Comparison of ENCODE assay signal across 22 mouse cellular contexts in the genomic region with DNA sequence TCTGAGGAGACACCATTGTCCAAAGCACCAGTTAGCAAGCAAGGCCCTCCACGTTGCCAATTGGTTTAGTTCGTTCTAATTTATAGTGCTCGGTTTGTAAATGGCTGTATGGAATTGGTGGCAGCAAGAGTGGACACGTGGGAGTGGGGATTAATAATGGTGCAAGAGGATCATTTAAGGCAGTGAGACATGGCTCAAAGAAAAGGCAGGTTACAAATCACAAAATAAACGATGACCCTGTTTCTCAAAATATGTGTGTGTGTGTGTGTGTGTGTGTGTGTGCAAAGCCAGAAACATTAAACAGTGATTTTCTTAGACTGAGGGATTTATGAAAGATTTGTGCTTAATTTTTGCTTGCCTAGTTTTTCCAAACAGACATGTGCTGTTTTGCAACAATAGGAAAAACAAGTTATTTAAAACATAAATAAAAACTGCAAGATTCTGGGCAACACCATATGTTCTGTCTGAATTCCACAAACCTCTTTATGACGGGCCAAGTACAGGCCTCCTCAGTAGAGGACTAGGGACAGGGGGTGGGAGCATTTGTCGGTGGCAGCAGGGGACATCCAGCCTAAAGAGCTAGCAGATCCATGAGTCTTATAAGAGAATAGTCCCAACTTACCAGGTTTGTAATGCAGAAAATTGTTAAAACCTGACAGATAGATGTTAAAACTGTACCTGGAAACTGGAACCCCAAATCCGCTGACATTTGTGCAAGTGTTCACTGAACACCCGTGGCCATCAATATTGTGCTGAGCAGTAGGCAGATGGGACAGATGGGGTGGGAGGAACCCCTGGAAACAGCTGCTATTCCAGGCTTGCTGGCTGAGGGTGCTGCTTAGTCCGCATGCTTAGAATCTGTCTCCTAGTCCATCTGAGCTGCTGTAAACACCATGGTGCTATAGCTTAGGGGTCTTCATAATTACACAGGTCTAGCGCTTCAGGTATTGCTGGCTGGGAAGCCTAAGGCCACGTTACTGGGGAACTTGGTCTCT. TPM values are rescaled to one million over a fixed set of nuclear protein-coding genes. Genes with fewer than 3 reads are reported as not detected.
DNase-seq lines count a peak whose midpoint lies in the region; ATAC-seq and TF ChIP-seq lines count a peak whose summit lies in the region.
"Had no signal": no experiment of that assay in that cellular context is flagged by ENCODE, and none has a peak within 500 bp of the region (broad histone marks: within the 10 kb centered on the region; RNA-seq: fewer than 3 reads in every experiment).

No protein-coding gene starts in this region.

- H3K27ac ChIP-seq in kidney, adult 2 months (ENCODE audit: insufficient read depth, low read depth, low read length), result peak overlapping the region; percentile 39; the same call in 1 of the 2 replicates
- H3K27ac ChIP-seq in lung, embryonic 14.5 days (ENCODE audit: low read depth), result peak overlapping the region; percentile 58
- H3K27ac ChIP-seq in embryonic facial prominence, embryonic 15.5 days (replicated peaks), result peak overlapping the region; percentile 80
- peak overlapping the region; percentile 59 for H3K27ac ChIP-seq in limb, embryonic 15.5 days
- H3K27ac ChIP-seq: hindbrain, embryonic 10.5 days; hindbrain, postnatal 0 days; limb, embryonic 12.5 days; liver, embryonic 15.5 days; midbrain, embryonic 13.5 days; neural tube, embryonic 12.5 days had no signal

- no peaks in the 10 kb centered on the region for H3K4me1 ChIP-seq in kidney, adult 2 months (ENCODE audit: control insufficient read depth, insufficient read depth, low read length)
- H3K4me1 ChIP-seq in lung, embryonic 14.5 days (ENCODE audit: insufficient read depth), result peaks cover 5% of the 10 kb centered on the region; the same call in 1 of the 2 replicates
- peaks cover 6% of the 10 kb centered on the region; the same call in 1 of the 2 replicates for H3K4me1 ChIP-seq in embryonic facial prominence, embryonic 15.5 days
- H3K4me1 ChIP-seq in limb, embryonic 15.5 days, result no peaks in the 10 kb centered on the region
- H3K4me1 ChIP-seq: hindbrain, embryonic 10.5 days; limb, embryonic 12.5 days; neural tube, embryonic 12.5 days had no signal

- peak; percentile 74; the same call in 1 of the 2 replicates for ATAC-seq in lung, embryonic 14.5 days (ENCODE audit: insufficient read depth)
- no peak; the same call in 1 of the 2 replicates for ATAC-seq in embryonic facial prominence, embryonic 15.5 days (ENCODE audit: insufficient number of reproducible peaks, low FRiP score, low TSS enrichment, low read depth)
- no peak for ATAC-seq in limb, embryonic 15.5 days (ENCODE audit: insufficient number of reproducible peaks, low FRiP score, low TSS enrichment, low read depth)
- ATAC-seq: forebrain, postnatal 0 days; hindbrain, postnatal 0 days; midbrain, embryonic 13.5 days had no signal

- H3K9me3 ChIP-seq in lung, embryonic 14.5 days (ENCODE audit: low read depth, low read length), result no peaks in the 10 kb centered on the region
- no peaks in the 10 kb centered on the region for H3K9me3 ChIP-seq in embryonic facial prominence, embryonic 15.5 days (replicated peaks)
- no peaks in the 10 kb centered on the region for H3K9me3 ChIP-seq in limb, embryonic 15.5 days
- H3K9me3 ChIP-seq: heart, embryonic 12.5 days; hindbrain, embryonic 10.5 days; limb, embryonic 12.5 days; liver, embryonic 15.5 days; midbrain, embryonic 13.5 days; neural tube, embryonic 12.5 days had no signal

- no peak overlapping the region for H3K4me3 ChIP-seq in kidney, adult 2 months (ENCODE audit: insufficient read depth, low read depth, low read length)
- no peak overlapping the region for H3K4me3 ChIP-seq in lung, embryonic 14.5 days (ENCODE audit: low read depth, low read length)
- no peak overlapping the region for H3K4me3 ChIP-seq in embryonic facial prominence, embryonic 15.5 days (replicated peaks)
- no peak overlapping the region for H3K4me3 ChIP-seq in limb, embryonic 15.5 days
- H3K4me3 ChIP-seq: heart, embryonic 12.5 days; hindbrain, embryonic 10.5 days; limb, embryonic 12.5 days; liver, embryonic 15.5 days; midbrain, embryonic 13.5 days; neural tube, embryonic 12.5 days had no signal

- TF ChIP-seq POLR2A in kidney, adult 2 months (IDR thresholded peaks at IDR 0.05; ENCODE audit: low read depth, low read length), result no peak

- H3K4me2 ChIP-seq in lung, embryonic 14.5 days, result no peak overlapping the region
- no peak overlapping the region for H3K4me2 ChIP-seq in embryonic facial prominence, embryonic 15.5 days (replicated peaks)
- H3K4me2 ChIP-seq in limb, embryonic 15.5 days, result no peak overlapping the region
- H3K4me2 ChIP-seq: heart, embryonic 12.5 days; limb, embryonic 12.5 days; liver, embryonic 15.5 days; midbrain, embryonic 13.5 days; neural tube, embryonic 12.5 days had no signal

- H3K9ac ChIP-seq in lung, embryonic 14.5 days, result no peak overlapping the region
- no peak overlapping the region for H3K9ac ChIP-seq in embryonic facial prominence, embryonic 15.5 days
- H3K9ac ChIP-seq in limb, embryonic 15.5 days, result no peak overlapping the region
- H3K9ac ChIP-seq: forebrain, postnatal 0 days; heart, embryonic 12.5 days; limb, embryonic 12.5 days; liver, embryonic 15.5 days; midbrain, embryonic 13.5 days; neural tube, embryonic 12.5 days had no signal

- H3K27me3 ChIP-seq in kidney, adult 2 months (replicated peaks; ENCODE audit: control insufficient read depth, insufficient read depth, low read length), result no peaks in the 10 kb centered on the region
- H3K27me3 ChIP-seq in lung, embryonic 14.5 days (ENCODE audit: insufficient read depth, low read length), result no peaks in the 10 kb centered on the region
- no peaks in the 10 kb centered on the region for H3K27me3 ChIP-seq in embryonic facial prominence, embryonic 15.5 days
- H3K27me3 ChIP-seq in limb, embryonic 15.5 days, result no peaks in the 10 kb centered on the region
- H3K27me3 ChIP-seq: heart, embryonic 12.5 days; limb, embryonic 12.5 days; neural tube, embryonic 12.5 days had no signal

- no peak for TF ChIP-seq CTCF in kidney, adult 2 months (conservative IDR thresholded peaks at IDR 0.05; ENCODE audit: insufficient read depth, insufficient read length, low read depth, low read length)
- no peak for TF ChIP-seq CTCF in lung, embryonic 14.5 days (IDR thresholded peaks at IDR 0.05; ENCODE audit: low read depth)

- no peaks in the 10 kb centered on the region for H3K36me3 ChIP-seq in kidney, adult 2 months (ENCODE audit: control insufficient read depth, insufficient read depth, low read length)
- no peaks in the 10 kb centered on the region for H3K36me3 ChIP-seq in lung, embryonic 14.5 days (ENCODE audit: insufficient read depth)
- H3K36me3 ChIP-seq in embryonic facial prominence, embryonic 15.5 days, result no peaks in the 10 kb centered on the region
- no peaks in the 10 kb centered on the region for H3K36me3 ChIP-seq in limb, embryonic 15.5 days
- H3K36me3 ChIP-seq: heart, embryonic 12.5 days; hindbrain, embryonic 10.5 days; limb, embryonic 12.5 days; liver, embryonic 15.5 days; midbrain, embryonic 13.5 days; neural tube, embryonic 12.5 days had no signal

- WGBS in kidney, adult 2 months, result 74% methylated on average over 12 of the region's 12 CpGs
- WGBS in lung, embryonic 14.5 days, result 67% methylated on average over 12 of the region's 12 CpGs
- WGBS in embryonic facial prominence, embryonic 15.5 days, result 64% methylated on average over 12 of the region's 12 CpGs
- WGBS in limb, embryonic 15.5 days, result 71% methylated on average over 12 of the region's 12 CpGs

- no peak for DNase-seq in kidney, adult 2 months
- no peak for DNase-seq in kidney, postnatal 36 days
- peak; percentile 62 for DNase-seq in lung, embryonic 14.5 days
- no peak for DNase-seq in lung, adult 18-20 months
- no peak for DNase-seq in ovary, postnatal 10 days (ENCODE audit: low spot score)
- no peak for DNase-seq in spleen, postnatal 4 days (ENCODE audit: low spot score in 2 of 2)
- DNase-seq: adrenal gland, adult 2 months; cerebellum, adult 8-10 months; forebrain, postnatal 0 days; gastrocnemius, postnatal 36 days; kidney, postnatal 14 days; right cerebral cortex, adult 18-20 months; thymus, adult 18-20 months had no signal

RNA-seq across cellular contexts. Expression of a gene that starts 15.4 kb away (rescaled TPM):
- 17.3 and 18.8 TPM in 2 replicates for polyA plus RNA-seq in kidney, adult 2 months (2012; rRNA removed)
- polyA plus RNA-seq in lung, embryonic 14.5 days (2014; fragmentation: Nextera tagmentation; extraction: Ambion mirVana), result 23.0 and 25.0 TPM in 2 replicates
- 11.8 and 15.4 TPM in 2 replicates for polyA plus RNA-seq in embryonic facial prominence, embryonic 15.5 days (2015; fragmentation: Nextera tagmentation; extraction: Ambion mirVana)
- 9.2 and 11.0 TPM in 2 replicates for polyA plus RNA-seq in limb, embryonic 15.5 days (2015; fragmentation: Nextera tagmentation; extraction: Ambion mirVana)
